In the genomic region with DNA sequence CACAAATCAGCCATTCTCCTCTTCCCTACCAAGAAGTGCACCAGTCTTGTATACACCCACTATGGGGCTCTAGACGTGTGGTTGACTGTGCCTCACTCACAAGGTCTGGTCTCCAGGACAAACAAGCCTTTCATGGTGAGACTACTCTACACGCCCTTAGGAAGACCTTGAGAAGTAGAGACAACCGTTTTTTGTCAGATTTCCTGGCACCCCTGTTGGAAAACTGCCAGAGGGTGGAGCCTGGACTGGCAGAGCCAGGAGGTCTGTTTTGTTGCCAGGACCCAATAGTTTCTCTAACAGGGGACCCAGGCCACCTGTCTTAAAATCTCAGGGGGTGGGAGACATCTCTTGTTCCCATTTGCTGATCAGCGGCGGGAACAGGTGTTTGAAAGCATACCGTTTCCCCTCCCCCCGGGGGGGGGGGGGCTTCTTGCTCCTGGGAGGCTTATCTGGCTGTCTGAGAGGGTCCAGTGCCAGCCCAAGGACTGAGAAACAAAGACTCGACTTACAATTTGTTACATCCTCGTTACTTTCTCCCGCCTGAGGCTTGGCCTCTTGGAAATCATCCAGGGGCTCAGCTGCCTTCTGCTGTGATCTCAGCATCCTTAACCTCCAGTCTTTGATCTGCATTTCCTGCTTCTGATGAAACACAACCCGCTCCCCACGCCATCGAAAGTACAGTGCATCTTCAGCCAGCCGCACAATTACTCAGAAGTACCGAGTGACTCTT, we compare ENCODE assay signal across 8 mouse cellular contexts.
A peak's percentile ranks its signal among the peaks of the same experiment; 100 is the strongest.
DNase-seq lines count a peak whose midpoint lies in the region; ATAC-seq lines count a peak whose summit lies in the region.

No protein-coding gene starts in this region.

- WGBS in midbrain, embryonic 14.5 days = 34% methylated on average over 15 of the region's 15 CpGs

- no peak overlapping the region for H3K27ac ChIP-seq in midbrain, embryonic 14.5 days (replicated peaks; ENCODE audit: low read depth, low read length)

- no peak overlapping the region for H3K9ac ChIP-seq in midbrain, embryonic 14.5 days (replicated peaks; ENCODE audit: low read length)

- DNase-seq in embryo, embryonic 11 days = peak; percentile 18
- DNase-seq in embryo, embryonic 9.5 days (ENCODE audit: extremely low spot score) = no peak
- peak; percentile 84 for DNase-seq in left cerebral cortex, postnatal 4 days
- no peak for DNase-seq in left cerebral cortex, adult 11 months (ENCODE audit: low spot score)
- peak; percentile 83 to 87 for DNase-seq in cerebellum, postnatal 10 days
- peak; percentile 75 for DNase-seq in midbrain, embryonic 14.5 days
- no peak for DNase-seq in urinary bladder, adult 2 months (ENCODE audit: low spot score)

- no peaks in the 10 kb centered on the region for H3K27me3 ChIP-seq in midbrain, embryonic 14.5 days (ENCODE audit: control insufficient read depth, insufficient read depth, low read length)

- intact Hi-C loops in left cerebral cortex, postnatal 4 days (cut with DNase I) = no loop called here

- peaks cover 9% of the 10 kb centered on the region for H3K4me1 ChIP-seq in midbrain, embryonic 14.5 days (ENCODE audit: control insufficient read depth, insufficient read depth, low read length)

- ATAC-seq in midbrain, embryonic 14.5 days (ENCODE audit: low FRiP score, low TSS enrichment) = peak; percentile 27; the same call in 1 of the 2 replicates
- ATAC-seq in megakaryocyte-erythroid progenitor cell, adult 5-6 weeks (replicated peaks; ENCODE audit: low FRiP score, low TSS enrichment, poor library complexity, severe bottlenecking) = no peak

- H3K9me3 ChIP-seq in midbrain, embryonic 14.5 days (ENCODE audit: control insufficient read depth, low read length) = no peaks in the 10 kb centered on the region

- H3K36me3 ChIP-seq in midbrain, embryonic 14.5 days (ENCODE audit: control insufficient read depth, insufficient read depth, low read length) = no peaks in the 10 kb centered on the region

- no peak overlapping the region for H3K4me2 ChIP-seq in midbrain, embryonic 14.5 days (ENCODE audit: low read length)

- H3K4me3 ChIP-seq in midbrain, embryonic 14.5 days (replicated peaks; ENCODE audit: low read depth, low read length) = no peak overlapping the region

Comparison
In these comparisons a context has a peak if more than half of its experiments do, and no peak if none do; other contexts are left out.
1. DNase-seq: peak in embryo, embryonic 11 days (single experiment), left cerebral cortex, postnatal 4 days (single experiment), cerebellum, postnatal 10 days (2 of 2) and midbrain, embryonic 14.5 days (single experiment); none in embryo, embryonic 9.5 days (single experiment), left cerebral cortex, adult 11 months (single experiment) and urinary bladder, adult 2 months (single experiment).